Mouse (Mus musculus) stomach, postnatal 0 days (tissue): ENCODE results near the gene Hexa.
A peak's percentile ranks its signal among the peaks of the same experiment; 100 is the strongest.

ENCODE experiments used
- CTCF ChIP-seq: IDR thresholded peaks from 2 replicates; pipeline ENCODE4 v1.5.1; 2016; ENCODE audit warnings: antibody characterized with exemption, low read depth, mild to moderate bottlenecking, moderate library complexity
- EP300 ChIP-seq: optimal IDR thresholded peaks from 2 replicates; pipeline ENCODE3; 2016; ENCODE audit warnings: antibody characterized with exemption

GRCm38 (mm10) chr9:59567111-59567510, 27.8 kb downstream of the Hexa start:
- peak; percentile 93 for TF ChIP-seq CTCF
- TF ChIP-seq EP300, result no peak
